Mouse (Mus musculus) embryonic fibroblast, embryonic 13.5 days (primary cell): Measurements from ENCODE around the gene Maz.

ENCODE experiments used
- CTCF ChIP-seq: IDR thresholded peaks from 2 replicates; pipeline ENCODE4 v1.5.1; 2011; ENCODE audit warnings: mild to moderate bottlenecking, control low read depth, low read length, moderate library complexity, borderline replicate concordance; ENCODE audit not compliant: insufficient read depth
- POLR2A ChIP-seq: IDR thresholded peaks from 2 replicates; pipeline ENCODE4 v1.6.1; 2011; ENCODE audit warnings: low read depth, mild to moderate bottlenecking, control low read depth, low read length, moderate library complexity

GRCm38 (mm10) chr7:127041851-127042672, 15.2 kb upstream of the Maz start, which contains the start of gene Kif22:
- TF ChIP-seq CTCF = no peak
- TF ChIP-seq POLR2A = peak; percentile 68
